Mouse (Mus musculus): ENCODE data around the gene Mtrex.

The Mtrex gene

DNA sequence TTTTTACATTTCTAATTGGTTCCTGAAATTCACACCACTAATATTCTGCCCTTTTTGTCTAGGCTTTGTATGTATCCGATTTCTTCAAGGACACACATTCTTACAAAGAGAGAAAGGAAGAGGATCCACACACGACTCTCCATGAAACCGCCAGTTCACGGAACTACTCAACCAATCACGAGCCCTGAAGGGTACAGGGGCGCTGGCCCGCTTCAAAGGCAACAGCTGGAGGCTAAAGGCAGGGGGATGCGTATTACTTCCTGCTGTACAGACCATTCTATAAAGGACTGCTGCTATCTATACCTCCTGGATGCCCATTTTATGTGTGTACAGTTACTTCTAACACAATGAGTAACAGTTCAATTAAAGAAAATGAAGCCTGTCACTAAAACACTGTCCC, 59.8 kb downstream of the Mtrex start:
- no peak for DNase-seq (ENCODE audit: low read depth)

GRCm38 (mm10) chr13:112866782-112867181, 60.4 kb downstream of the Mtrex start:
- DNase-seq (ENCODE audit: low read depth), result no peak

DNA sequence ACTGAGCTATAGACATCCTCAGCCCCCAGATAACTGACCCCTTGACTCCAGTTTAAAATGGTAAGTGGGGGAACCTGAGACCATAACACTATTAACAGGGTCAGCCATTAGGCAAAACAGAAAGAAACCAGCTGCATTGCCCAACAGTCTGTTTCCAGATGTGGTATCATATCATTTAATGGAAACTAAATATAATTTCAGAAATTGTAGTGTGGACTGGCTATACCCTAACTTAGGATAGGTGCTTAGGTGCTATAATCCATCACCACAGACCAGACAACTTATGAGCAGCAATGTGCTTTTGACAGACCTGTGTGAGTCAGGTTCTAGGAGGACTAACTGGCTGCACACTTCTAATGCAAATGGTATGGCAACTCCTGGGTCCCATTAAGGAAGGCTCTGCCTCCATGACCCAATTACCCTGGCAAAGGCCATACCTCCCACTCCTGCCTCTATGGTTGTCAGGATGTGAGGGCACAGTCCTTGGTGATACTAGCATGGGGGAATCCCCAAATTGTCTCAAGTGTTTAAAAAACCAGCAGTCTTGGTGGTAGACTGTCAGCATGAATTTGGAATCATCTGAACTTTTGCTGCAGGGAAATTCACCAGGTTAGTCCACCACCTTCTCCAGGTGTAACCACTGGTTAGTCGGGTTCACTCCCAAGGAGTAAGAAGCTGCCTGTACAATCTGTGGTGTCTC, 64.1 kb downstream of the Mtrex start:
- DNase-seq (ENCODE audit: low read depth), result no peak

DNA sequence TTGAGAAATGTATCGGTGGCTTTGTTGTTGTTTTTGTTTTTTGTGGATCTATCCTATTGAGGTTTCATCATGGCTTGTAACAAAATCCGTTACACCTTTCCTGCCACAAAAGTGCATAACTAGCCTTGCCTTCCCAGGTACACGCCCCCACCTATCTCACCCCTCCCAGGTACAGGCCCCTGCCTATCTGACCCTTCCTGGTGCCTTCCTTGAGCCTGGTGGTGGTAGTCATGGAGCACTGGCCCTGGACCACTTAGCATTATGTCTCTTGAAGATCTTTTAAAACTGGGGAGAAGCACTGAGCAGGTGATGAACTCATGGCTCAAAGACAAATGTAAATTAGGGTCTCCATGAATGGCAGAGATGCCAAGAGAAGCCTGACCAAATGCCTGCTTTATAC, 64.9 kb downstream of the Mtrex start:
- no peak for DNase-seq (ENCODE audit: low read depth)

DNA sequence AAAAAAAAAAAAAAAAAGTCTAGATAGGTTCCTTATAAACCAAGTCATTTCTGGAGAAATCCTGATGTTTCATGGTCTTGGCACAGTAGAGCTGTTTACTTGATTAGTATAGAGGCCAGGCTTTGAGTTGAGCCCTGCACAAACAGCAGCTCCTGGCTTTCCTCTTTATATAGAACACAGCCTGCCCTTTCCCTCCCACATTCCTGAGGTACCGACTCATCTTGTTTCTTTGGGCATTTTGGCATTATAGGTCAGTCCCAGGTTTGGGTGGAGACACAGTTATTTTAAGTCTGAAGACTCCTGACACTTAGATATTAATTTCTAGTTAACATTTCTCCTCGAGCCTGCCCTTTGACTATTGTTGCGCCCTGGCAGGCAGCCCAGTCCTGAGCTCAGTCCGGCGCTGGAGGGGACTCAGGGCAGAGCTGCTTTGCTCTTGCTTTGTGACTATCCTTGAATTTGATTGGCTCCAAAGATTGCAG, 65.3 kb downstream of the Mtrex start:
- no peak for DNase-seq (ENCODE audit: low read depth)

DNA sequence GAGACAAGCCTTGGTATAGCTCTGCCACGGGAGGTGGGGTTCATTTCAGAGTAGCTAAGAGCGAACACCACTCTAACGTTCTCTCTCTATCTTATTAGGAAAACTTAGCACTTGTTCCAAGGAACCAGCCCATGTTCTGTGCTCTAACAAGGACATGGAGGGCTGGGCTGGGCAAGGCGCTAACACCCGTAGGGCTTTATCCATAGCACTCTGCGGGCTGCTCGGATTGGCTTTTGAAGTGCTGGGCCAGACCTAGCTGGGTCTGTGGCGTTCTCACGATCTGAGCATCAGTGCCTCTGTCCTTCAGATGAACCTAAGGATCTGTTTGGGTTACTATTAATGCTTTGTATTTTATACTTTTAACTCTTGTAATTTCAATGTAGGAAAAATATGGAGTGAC, 66.3 kb downstream of the Mtrex start:
- DNase-seq (ENCODE audit: low read depth), result no peak

DNA sequence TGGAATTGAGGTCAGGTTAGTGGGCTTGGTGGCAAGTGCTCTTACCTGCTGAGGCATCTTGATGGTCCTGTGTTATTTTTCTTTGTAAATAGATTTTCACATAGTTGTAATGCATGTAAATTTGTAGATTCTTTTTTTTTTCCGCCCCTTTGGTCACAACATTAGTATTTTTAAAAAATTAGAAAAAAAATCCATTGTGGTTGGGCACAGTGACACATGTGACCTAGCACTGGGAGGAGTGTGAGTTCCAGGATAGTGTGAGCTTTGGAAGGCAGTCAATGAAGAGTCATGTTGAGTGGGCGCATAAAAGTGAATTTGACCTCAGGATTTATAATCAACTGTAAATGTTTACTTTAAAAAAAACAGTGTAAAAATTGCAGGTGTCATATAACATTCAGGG, 66.8 kb downstream of the Mtrex start:
- DNase-seq (ENCODE audit: low read depth), result no peak

GRCm38 (mm10) chr13:112859574-112860134, 67.5 kb downstream of the Mtrex start:
- DNase-seq (ENCODE audit: low read depth), result no peak

- no peak for DNase-seq (ENCODE audit: low read depth)
Observed at GRCm38 (mm10) chr13:112857921-112858320, 69.3 kb downstream of the Mtrex start.

- no peak for DNase-seq (ENCODE audit: low read depth)
Observed at GRCm38 (mm10) chr13:112854402-112854801, 72.8 kb downstream of the Mtrex start.

GRCm38 (mm10) chr13:112853710-112854316, 73.4 kb downstream of the Mtrex start:
- DNase-seq (ENCODE audit: low read depth), result no peak

DNA sequence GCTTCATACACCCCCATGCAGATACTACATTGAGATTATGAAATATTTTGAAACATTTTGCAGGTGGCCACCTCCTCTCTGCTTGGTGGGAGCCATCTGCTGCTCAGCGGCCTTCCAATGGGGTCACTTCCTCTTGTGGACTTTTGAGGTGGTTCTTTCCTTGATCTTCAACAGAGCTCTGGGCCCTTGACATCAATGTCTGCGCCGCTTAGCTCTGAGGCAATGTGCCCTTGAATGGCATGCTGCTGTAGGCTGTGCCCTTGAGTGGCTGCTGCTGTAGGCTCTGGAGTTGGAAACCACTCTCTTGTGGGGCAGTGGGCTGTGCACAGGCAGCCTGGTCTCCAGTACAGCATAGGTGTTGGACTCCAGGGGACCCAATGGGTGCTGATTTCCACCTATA, 81.3 kb downstream of the Mtrex start:
- no peak for DNase-seq (ENCODE audit: low read depth)

- no peak for DNase-seq (ENCODE audit: low read depth)
Observed at GRCm38 (mm10) chr13:112840241-112841087, 86.7 kb downstream of the Mtrex start.

- peak; percentile 19 for DNase-seq (ENCODE audit: low read depth)
Observed at GRCm38 (mm10) chr13:112838562-112839232, 88.5 kb downstream of the Mtrex start.

DNA sequence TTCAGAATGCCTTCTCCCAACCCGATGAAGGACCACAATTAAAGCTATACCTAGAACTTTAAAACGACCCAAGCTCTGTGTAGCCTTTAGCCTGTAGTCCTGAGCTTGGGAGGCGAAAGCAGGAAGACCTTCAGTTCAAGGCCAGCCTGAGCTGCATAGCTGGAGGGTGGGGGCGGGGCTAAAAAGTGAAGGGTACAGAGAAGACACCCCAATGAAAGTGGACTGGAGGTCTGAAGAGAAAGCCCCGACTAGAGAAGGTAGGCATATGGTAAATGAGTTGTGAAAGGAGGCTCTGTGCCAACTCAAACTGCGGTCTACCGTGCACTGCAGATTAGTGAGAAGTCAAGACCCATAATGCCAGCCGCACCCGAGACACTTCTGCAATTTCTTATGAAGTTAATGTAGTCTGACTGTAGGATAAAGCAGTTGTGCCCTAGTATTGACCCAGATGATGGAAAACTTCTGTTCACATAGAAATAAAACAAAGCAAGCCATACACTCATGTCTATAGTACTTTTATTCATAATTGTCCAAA, 89.5 kb downstream of the Mtrex start:
- no peak for DNase-seq (ENCODE audit: low read depth)

DNA sequence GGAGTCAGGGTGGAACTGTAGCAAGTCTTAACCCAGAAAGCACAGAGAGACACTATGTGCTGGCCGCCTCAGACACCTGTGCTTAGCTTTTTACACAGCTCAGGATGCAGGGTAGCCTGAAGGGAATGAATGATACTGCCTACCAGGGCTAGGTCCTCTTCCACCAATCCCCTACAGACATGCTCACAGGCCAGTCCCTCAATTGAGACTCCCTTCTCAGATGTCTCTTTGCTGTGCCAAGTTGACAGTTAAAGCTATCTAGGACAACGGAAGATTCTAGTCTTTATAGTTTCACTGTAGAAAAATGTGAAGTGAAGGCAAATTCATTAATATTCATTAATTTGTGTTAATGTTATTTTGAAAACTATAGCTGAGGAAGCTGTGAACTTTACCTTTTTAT, 90.2 kb downstream of the Mtrex start:
- no peak for DNase-seq (ENCODE audit: low read depth)

DNA sequence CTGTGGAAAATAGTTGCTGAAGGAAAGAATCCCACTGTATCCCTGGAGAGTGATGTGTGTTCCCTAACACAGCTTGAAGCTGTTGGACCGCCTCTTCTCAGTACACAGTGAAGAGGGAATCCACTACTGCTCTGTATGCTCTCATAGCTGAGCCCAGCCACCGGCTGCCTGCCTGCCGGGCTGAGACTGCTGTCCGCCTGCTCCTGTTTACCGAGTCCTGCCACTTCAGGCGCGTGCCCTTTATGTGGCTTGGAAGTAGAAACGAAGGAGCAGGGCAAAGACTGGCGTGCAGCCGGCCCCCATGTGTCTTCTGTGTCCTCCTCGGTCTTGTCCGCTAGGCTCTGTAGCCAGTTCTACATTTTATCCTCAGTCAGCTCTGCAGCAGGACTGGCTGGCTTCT, 92.1 kb downstream of the Mtrex start:
- DNase-seq (ENCODE audit: low read depth), result no peak

DNA sequence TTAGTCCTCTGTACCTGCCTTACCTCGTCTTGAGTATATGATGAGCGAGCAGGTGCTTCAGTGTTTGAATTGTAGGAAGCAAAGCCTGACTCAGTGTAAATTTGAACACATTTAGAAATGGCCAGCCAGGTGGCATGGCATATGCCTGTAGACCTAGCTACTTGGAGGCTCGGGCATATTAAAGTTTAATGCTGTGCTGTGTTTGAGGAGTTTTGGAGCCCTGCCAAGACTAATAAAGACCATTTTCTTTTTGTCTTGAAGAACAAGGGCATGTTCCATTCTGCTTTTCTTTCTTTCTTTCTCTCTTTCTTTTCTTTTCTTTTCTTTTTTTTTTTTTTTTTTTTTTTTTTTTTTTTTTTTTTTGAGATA, 93.3 kb downstream of the Mtrex start:
- DNase-seq (ENCODE audit: low read depth), result no peak

- DNase-seq (ENCODE audit: low read depth), result no peak
Observed at GRCm38 (mm10) chr13:112833253-112833894, 93.8 kb downstream of the Mtrex start.

DNA sequence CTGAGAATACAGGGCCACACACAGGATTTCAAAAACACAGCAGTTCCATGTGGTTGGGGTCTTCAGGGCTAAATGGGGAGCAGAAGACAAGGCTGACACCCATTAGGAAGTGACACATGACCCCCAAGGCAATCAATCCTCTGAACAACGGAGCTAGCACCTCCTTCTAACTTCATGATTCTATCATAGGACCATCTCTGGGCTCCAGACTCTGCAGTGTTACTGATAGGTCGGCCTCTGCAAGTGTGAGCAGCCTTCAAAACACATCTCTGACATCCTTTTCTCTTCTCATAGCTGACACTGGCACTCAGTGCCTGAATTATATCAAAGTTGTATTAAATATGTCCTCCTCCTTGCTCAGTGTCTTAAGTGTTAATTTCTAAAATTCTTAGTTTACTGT, 94.6 kb downstream of the Mtrex start:
- DNase-seq (ENCODE audit: low read depth), result no peak

- no peak for DNase-seq (ENCODE audit: low read depth)
Observed at GRCm38 (mm10) chr13:112829619-112830018, 97.6 kb downstream of the Mtrex start.
